Mouse (Mus musculus) cerebellum, postnatal 36 days (tissue): ENCODE measurements around the gene Asxl1.

Experiments used
- DNase-seq, 2 experiments: peaks; one replicate each; pipeline ENCODE4 v3.0.0; 2021 to 2022; ENCODE audit warnings: mixed read lengths in 2 of 2

Asxl1 gene

GRCm38 (mm10) chr2:153417841-153418240, 72.2 kb downstream of the Asxl1 start:
- no peak for DNase-seq

- DNase-seq, result no peak
Observed at GRCm38 (mm10) chr2:153418381-153418780, 72.8 kb downstream of the Asxl1 start.

- DNase-seq, result no peak
Observed at GRCm38 (mm10) chr2:153421233-153421632, 75.6 kb downstream of the Asxl1 start.

- DNase-seq, result no peak
Observed at GRCm38 (mm10) chr2:153422051-153422450, 76.4 kb downstream of the Asxl1 start.

- no peak for DNase-seq
Observed at GRCm38 (mm10) chr2:153423113-153423512, 77.5 kb downstream of the Asxl1 start.

- DNase-seq, result no peak
Observed at GRCm38 (mm10) chr2:153424557-153424956, 78.9 kb downstream of the Asxl1 start.

GRCm38 (mm10) chr2:153425124-153425844, 79.7 kb downstream of the Asxl1 start:
- DNase-seq, result no peak

GRCm38 (mm10) chr2:153425998-153426670, 80.5 kb downstream of the Asxl1 start:
- no peak for DNase-seq

GRCm38 (mm10) chr2:153426931-153427330, 81.3 kb downstream of the Asxl1 start:
- no peak for DNase-seq

- DNase-seq, result no peak
Observed at GRCm38 (mm10) chr2:153428485-153428884, 82.9 kb downstream of the Asxl1 start.

- no peak for DNase-seq
Observed at GRCm38 (mm10) chr2:153430571-153430970, 84.9 kb downstream of the Asxl1 start.

- DNase-seq, result no peak
Observed at GRCm38 (mm10) chr2:153432492-153432891, 86.9 kb downstream of the Asxl1 start.

GRCm38 (mm10) chr2:153433859-153434258, 88.2 kb downstream of the Asxl1 start:
- no peak for DNase-seq

- peak; percentile 73 to 78 for DNase-seq
Observed at GRCm38 (mm10) chr2:153434880-153435831, 89.5 kb downstream of the Asxl1 start.

- DNase-seq, result no peak
Observed at GRCm38 (mm10) chr2:153436641-153437305, 91.1 kb downstream of the Asxl1 start.

GRCm38 (mm10) chr2:153437306-153437659, 91.7 kb downstream of the Asxl1 start:
- DNase-seq, result no peak

GRCm38 (mm10) chr2:153440755-153441154, 95.1 kb downstream of the Asxl1 start:
- DNase-seq, result no peak

- no peak for DNase-seq
Observed at GRCm38 (mm10) chr2:153441228-153441627, 95.6 kb downstream of the Asxl1 start.

- no peak for DNase-seq
Observed at GRCm38 (mm10) chr2:153442720-153443119, 97.1 kb downstream of the Asxl1 start.

- DNase-seq, result peak in 1 of 2 experiments; percentile 27
Observed at GRCm38 (mm10) chr2:153443434-153444240, 98.0 kb downstream of the Asxl1 start.

GRCm38 (mm10) chr2:153444254-153445136, 98.9 kb downstream of the Asxl1 start:
- DNase-seq, result peak; percentile 32 to 40
